Mouse (Mus musculus) spleen, adult 2 months (tissue): ENCODE data around the gene Myh14.

Experiments used
- CTCF ChIP-seq: fragments of 200-500 bp; IDR thresholded peaks from 2 replicates; pipeline ENCODE4 v1.5.1; 2011; ENCODE audit warnings: mild to moderate bottlenecking, inconsistent platforms; ENCODE audit not compliant: insufficient read depth, insufficient read length, insufficient replicate concordance; ENCODE audit errors: extremely low read depth
- POLR2A ChIP-seq: fragments of 200-500 bp; IDR thresholded peaks from 2 replicates; pipeline ENCODE4 v1.6.1; 2011; ENCODE audit warnings: low read depth, low read length, inconsistent platforms

GRCm38 (mm10) chr7:44568803-44569202, 101.8 kb downstream of the Myh14 start:
- TF ChIP-seq CTCF = no peak
- no peak for TF ChIP-seq POLR2A
